Mouse (Mus musculus) embryonic facial prominence, embryonic 10.5 days (tissue): ENCODE results near the gene Cdh4. TPM values are rescaled to one million over a fixed set of nuclear protein-coding genes. Genes with fewer than 3 reads are reported as not detected.
A peak's percentile ranks its signal among the peaks of the same experiment; 100 is the strongest.

ENCODE experiments used
- DNase-seq: peaks from one replicate; pipeline ENCODE4 v3.0.0-alpha.2; 2017; ENCODE audit warnings: low spot score
- H3K27ac ChIP-seq: fragments of 300-500 bp; sonication (generic); replicated peaks from 2 replicates; pipeline ENCODE4 v1.5.1; 2016; ENCODE audit warnings: mild to moderate bottlenecking
- H3K27me3 ChIP-seq: fragments of 300-500 bp; sonication (generic); replicated peaks from 2 replicates; pipeline ENCODE4 v1.6.1; 2016; ENCODE audit warnings: low read depth, mild to moderate bottlenecking; ENCODE audit not compliant: poor library complexity, severe bottlenecking
- H3K36me3 ChIP-seq: fragments of 300-500 bp; sonication (generic); replicated peaks from 2 replicates; pipeline ENCODE4 v1.6.1; 2016; ENCODE audit warnings: mild to moderate bottlenecking, moderate library complexity
- H3K4me1 ChIP-seq: fragments of 300-500 bp; sonication (generic); 2 replicates; pipeline ENCODE4 v1.6.1; 2016
- H3K4me3 ChIP-seq: fragments of 300-500 bp; sonication (generic); 2 replicates; pipeline ENCODE4 v1.5.1; 2016; ENCODE audit warnings: mild to moderate bottlenecking, moderate library complexity
- H3K9me3 ChIP-seq: fragments of 300-500 bp; sonication (generic); 2 replicates; pipeline ENCODE4 v1.6.1; 2016; ENCODE audit warnings: mild to moderate bottlenecking
- WGBS: fragments of 180-500 bp; shearing (Covaris S2); methylation state at CpG from one replicate; pipeline ENCODE4 v1.1.7; 2016; 5-methylcytosine and 5-hydroxymethylcytosine counted together
- polyA plus RNA-seq: library from polyadenylated mRNA; unstranded; fragments of >200 nt; fragmentation: Nextera tagmentation; extraction: Ambion mirVana; gene quantifications from 2 replicates; pipeline ENCODE4 v1.2.1, GENCODE M21; 2016

Gene Cdh4
- polyA plus RNA-seq, 1 experiment from 2014 or later: 2.9 TPM

DNA sequence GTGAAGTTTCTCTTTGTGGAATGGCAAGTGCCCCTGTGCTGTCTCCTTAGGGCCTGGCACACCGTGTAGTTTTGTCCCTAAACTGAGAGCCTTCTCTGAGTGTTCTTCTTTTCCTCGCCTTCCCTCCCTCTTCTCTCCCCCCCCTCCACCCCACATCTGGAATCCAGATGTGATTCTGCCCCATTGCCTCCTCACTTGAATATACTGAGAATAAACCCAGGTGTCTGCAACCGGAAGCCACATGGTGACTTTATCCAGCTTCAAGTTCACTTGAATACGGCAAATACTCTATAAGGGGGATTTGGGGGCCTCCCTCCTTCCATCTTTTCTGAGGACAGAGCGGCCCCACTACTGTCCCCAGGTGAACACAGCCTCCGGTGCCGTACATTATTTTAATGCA, 395.8 kb downstream of the Cdh4 start:
- DNase-seq: peak; percentile 76
- Histone ChIP-seq H3K27me3 (peaks cover 13% of the 10 kb centered on the region; the same call in 1 of the 2 replicates), H3K36me3 (no peaks in the 10 kb centered on the region), H3K9me3 (no peaks in the 10 kb centered on the region), H3K4me3 (no peak overlapping the region), H3K4me1 (peaks cover 45% of the 10 kb centered on the region), H3K27ac (peak overlapping the region; percentile 26; the same call in 1 of the 2 replicates)
- 40% methylated on average over 7 of the region's 7 CpGs for WGBS

DNA sequence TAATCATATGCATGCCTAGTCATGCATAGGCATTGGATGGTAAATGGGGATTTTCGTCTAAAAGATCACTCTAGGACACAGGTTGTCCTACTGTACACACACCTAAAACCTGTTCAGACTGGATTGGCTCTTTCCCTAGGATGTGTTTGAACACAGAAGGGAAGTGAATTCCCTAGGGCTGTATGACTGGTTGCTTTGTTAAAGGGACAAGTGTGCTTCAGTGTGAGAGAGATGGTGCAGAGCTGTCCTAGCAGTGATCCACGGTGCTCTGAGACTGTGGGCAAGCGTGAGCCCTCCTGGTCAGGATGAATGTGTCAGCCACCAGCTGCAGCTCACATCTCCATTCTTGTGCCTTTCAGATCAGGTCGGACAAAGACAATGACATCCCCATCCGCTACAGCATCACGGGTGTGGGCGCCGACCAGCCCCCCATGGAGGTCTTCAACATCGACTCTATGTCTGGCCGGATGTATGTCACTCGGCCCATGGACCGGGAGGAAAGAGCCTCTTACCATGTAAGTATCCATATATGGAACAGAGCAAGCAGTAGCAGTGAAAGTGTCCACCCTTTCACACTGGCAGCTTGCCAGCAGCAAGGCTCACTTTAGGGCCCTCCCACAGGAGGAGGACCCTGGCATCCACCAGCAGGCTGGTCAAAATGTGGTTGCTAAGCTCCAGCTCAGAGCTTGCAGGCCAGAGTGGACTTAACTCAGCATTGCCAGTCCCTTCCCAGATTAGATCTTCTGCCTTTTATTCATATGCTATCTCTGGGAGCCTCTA, 400.6 kb downstream of the Cdh4 start:
- Histone ChIP-seq H3K4me3 (no peak overlapping the region), H3K27me3 (peaks cover 6% of the 10 kb centered on the region), H3K4me1 (peaks cover 30% of the 10 kb centered on the region), H3K9me3 (no peaks in the 10 kb centered on the region), H3K36me3 (no peaks in the 10 kb centered on the region), H3K27ac (no peak overlapping the region)
- DNase-seq: no peak
- WGBS: 81% methylated on average over 12 of the region's 12 CpGs

DNA sequence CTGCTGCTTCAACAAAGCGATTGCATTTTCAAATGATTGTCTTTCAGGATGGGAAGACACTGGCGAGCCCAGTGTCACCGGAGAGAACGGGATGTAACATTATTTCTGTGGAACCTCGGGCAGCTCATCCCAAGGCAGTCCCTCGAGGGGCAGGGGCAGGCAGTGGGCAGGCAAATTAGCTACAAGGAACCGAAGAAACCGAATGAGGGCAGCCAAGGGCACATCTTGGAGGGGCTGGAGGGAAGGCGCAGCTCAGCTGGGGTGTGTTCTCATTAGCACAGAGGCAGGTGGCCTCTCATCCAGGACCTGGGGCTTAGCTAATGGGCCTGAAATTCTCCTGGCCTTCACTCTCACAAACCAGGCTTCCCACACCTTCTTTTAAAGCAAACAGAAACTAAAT, 407.5 kb downstream of the Cdh4 start:
- DNase-seq: no peak
- Histone ChIP-seq H3K9me3 (no peaks in the 10 kb centered on the region), H3K27me3 (peaks cover 6% of the 10 kb centered on the region), H3K4me1 (peaks cover 56% of the 10 kb centered on the region), H3K36me3 (no peaks in the 10 kb centered on the region), H3K4me3 (no peak overlapping the region), H3K27ac (no peak overlapping the region)
- WGBS: 54% methylated on average over 9 of the region's 9 CpGs

DNA sequence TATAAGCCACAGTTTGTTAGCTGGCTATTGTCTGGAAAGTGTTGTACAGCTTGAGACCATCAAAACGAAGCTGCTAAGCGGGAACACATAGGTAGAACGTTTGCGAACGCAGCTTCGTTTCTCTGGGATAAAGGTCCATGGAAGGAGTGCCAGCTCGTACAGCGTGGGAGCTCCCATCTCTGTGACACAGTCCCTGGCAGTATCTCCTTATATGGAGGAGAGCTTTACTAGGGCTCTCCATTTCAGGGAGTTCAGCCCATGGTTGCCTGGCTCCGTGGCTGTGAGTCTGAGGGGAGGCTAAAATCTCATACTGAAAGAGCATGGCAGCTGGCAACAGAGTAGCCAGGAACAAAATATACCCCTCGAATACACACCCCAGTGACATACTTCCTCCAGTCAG, 409.9 kb downstream of the Cdh4 start:
- WGBS: 89% methylated on average over 10 of the region's 10 CpGs
- H3K4me1 ChIP-seq: peaks cover 52% of the 10 kb centered on the region
- H3K9me3 ChIP-seq: no peaks in the 10 kb centered on the region
- H3K27ac ChIP-seq: 0 out of 2 replicates have a peak overlapping the region, but pooled peaks have one; percentile 20
- DNase-seq: no peak
- no peaks in the 10 kb centered on the region for H3K36me3 ChIP-seq
- 0 out of 2 replicates have a peak, but pooled peaks cover 13% of the 10 kb centered on the region for H3K27me3 ChIP-seq
- H3K4me3 ChIP-seq: no peak overlapping the region

DNA sequence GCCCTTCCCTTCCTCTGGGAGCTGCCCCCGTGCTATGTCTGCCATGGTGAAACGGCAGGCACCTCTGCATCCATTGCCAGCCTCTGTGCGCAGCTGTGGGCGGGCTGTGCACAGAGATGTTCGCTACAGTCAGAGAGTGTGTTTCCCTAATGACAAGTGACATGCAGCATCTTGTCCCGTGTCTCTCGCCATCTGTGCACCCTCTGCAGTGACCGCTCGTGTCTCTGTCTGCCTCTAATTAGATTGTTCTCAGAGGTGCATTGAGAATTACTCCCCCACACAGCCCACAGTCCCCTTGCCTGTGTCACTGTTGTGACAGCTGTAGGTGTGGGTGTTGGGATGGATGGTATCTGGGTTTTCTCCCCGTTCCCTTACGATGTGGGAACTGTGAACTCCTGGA, 410.6 kb downstream of the Cdh4 start:
- Histone ChIP-seq H3K4me3 (no peak overlapping the region), H3K9me3 (no peaks in the 10 kb centered on the region), H3K4me1 (peaks cover 56% of the 10 kb centered on the region), H3K27me3 (0 out of 2 replicates have a peak, but pooled peaks cover 13% of the 10 kb centered on the region), H3K36me3 (no peaks in the 10 kb centered on the region), H3K27ac (no peak overlapping the region)
- no peak for DNase-seq
- WGBS: 59% methylated on average over 11 of the region's 11 CpGs

DNA sequence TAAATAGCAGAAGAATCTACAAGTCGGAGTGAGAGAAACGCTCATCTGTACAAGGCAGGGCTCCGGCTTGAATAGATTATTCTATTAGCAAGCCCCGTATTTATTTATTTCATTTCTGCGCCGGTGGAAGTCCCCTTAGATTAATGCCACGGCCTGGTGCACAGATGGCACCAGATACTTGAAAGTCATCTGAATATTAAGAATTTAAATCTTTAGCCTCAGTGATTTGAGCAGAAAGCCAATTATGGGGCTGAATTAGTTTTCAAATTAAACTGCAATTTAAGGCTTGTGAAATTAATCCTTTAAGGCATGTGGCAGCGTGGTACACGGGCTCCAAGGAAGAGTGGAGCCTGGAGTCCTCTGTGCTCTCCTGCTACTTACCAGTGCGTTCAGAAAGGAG, 411.7 kb downstream of the Cdh4 start:
- H3K36me3 ChIP-seq: no peaks in the 10 kb centered on the region
- 80% methylated on average over 10 of the region's 10 CpGs for WGBS
- peaks cover 56% of the 10 kb centered on the region for H3K4me1 ChIP-seq
- no peaks in the 10 kb centered on the region for H3K9me3 ChIP-seq
- peak overlapping the region; percentile 20; the same call in 1 of the 2 replicates for H3K27ac ChIP-seq
- no peak overlapping the region for H3K4me3 ChIP-seq
- 0 out of 2 replicates have a peak, but pooled peaks cover 13% of the 10 kb centered on the region for H3K27me3 ChIP-seq
- no peak for DNase-seq

DNA sequence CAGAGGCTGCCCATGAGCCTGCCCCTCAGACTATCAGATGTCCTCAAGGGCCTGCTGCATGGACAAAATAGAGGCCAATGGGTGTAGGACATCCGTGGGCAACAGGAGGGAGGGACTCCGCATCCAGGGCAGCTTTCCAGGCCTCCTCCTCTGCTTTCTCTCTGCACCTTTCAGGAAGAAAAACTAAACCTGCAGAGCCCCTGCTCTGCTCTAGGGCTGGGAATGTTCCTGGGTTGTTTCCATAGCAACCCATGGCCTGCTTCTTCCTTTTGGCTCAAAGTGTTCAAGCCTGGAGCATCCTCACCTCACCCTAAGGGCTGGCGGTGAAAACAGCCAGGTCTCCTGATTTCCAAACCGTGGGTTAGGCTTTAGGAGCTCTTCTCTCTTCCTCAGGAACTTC, 414.9 kb downstream of the Cdh4 start:
- no peaks in the 10 kb centered on the region for H3K36me3 ChIP-seq
- H3K27ac ChIP-seq: no peak overlapping the region
- H3K27me3 ChIP-seq: 0 out of 2 replicates have a peak, but pooled peaks cover 16% of the 10 kb centered on the region
- peaks cover 40% of the 10 kb centered on the region for H3K4me1 ChIP-seq
- no peaks in the 10 kb centered on the region for H3K9me3 ChIP-seq
- WGBS: 49% methylated on average over 4 of the region's 4 CpGs
- DNase-seq: no peak
- H3K4me3 ChIP-seq: no peak overlapping the region

DNA sequence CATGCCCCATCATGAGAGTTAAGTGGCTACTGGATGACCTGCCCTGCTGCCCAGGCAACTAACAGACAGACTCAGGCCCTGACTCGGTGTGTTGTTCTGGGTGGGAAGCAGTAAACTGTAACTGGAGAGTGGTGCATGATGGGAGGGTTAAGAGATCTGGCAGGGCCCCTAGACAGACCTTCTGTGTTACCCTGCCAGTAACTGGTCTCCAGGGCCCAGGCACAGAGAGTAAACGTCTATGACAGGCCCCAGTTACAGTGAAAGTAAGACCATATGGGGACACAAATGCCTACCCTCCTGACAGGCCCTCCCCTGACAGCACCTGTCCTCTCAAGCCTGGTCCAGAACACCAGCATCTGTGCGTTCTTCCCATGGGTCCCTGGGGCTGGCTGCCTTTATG, 420.4 kb downstream of the Cdh4 start:
- WGBS: 81% methylated on average over 3 of the region's 3 CpGs

DNA sequence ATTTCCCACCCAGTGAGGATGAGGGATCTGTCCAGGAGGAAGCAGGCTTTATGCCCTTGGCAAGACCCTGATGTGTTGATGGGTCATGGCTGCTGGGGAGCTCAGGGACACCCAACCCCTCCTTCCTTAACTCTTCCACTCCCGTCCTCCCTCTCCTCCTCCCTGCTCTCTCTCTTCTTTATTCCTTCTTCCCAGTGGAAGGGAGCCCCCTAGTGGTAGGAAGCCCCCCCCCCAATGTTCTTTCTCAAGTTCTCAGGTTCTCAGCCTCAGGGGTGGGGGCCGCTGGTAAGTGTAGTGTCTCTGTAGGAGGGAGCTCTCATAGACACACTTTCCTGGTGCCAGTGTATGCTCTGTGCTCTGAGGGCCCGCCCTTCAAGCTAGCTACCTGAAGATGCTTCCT, 421.0 kb downstream of the Cdh4 start:
- Histone ChIP-seq H3K27me3 (0 out of 2 replicates have a peak, but pooled peaks cover 4% of the 10 kb centered on the region), H3K9me3 (no peaks in the 10 kb centered on the region), H3K27ac (no peak overlapping the region), H3K4me1 (peaks cover 13% of the 10 kb centered on the region), H3K4me3 (no peak overlapping the region), H3K36me3 (no peaks in the 10 kb centered on the region)
- WGBS: 69% methylated on average over 3 of the region's 3 CpGs
- DNase-seq: peak; percentile 37

More for the DNA sequence above, 420.4 kb downstream of the Cdh4 start:
- H3K27me3 ChIP-seq: 0 out of 2 replicates have a peak, but pooled peaks cover 4% of the 10 kb centered on the region
- DNase-seq: no peak
- H3K4me1 ChIP-seq: peaks cover 13% of the 10 kb centered on the region
- H3K27ac ChIP-seq: no peak overlapping the region
- H3K4me3 ChIP-seq: no peak overlapping the region
- no peaks in the 10 kb centered on the region for H3K36me3 ChIP-seq
- H3K9me3 ChIP-seq: no peaks in the 10 kb centered on the region

DNA sequence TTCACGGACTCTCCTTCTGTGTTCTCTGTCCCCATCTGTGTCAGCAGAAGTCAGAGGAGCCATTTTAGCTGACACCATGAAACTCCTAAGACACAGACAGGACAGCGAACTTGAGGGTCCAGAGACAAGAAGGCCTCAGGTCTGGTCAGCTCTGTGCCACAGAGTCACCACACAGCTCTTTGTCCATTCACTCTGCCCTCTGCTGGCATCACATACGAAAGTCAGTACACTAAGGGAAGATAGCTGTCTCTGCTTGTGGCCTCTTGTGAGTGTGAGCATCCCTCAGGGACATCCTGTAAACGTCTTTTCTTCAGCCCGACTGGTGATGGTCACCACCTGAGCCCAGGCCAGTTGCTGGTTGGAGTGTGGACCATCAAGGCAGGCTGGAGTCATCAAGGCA, 422.9 kb downstream of the Cdh4 start:
- DNase-seq: no peak
- Histone ChIP-seq H3K9me3 (no peaks in the 10 kb centered on the region), H3K4me3 (no peak overlapping the region), H3K4me1 (peaks cover 17% of the 10 kb centered on the region), H3K36me3 (no peaks in the 10 kb centered on the region), H3K27ac (no peak overlapping the region), H3K27me3 (0 out of 2 replicates have a peak, but pooled peaks cover 13% of the 10 kb centered on the region)
- 72% methylated on average over 5 of the region's 5 CpGs for WGBS

DNA sequence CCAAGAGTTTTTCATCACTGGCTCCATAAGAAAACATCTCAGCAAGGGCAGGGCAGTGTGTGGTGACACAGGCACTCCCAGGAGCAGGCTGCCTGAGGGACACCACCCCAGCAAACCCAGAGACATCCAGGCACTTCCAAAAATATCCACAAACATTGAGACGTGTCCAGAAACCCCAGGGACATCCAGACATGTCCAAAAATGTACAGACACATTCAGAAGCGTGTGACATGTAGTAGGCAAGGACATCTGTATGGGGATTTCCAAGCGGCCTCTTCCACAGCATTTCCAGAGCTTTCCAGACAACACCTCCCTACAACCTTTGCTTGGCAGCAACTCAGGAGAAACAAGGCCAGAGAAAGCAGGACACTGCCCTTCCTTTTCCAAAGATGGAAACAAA, 425.4 kb downstream of the Cdh4 start:
- Histone ChIP-seq H3K27ac (no peak overlapping the region), H3K27me3 (0 out of 2 replicates have a peak, but pooled peaks cover 12% of the 10 kb centered on the region)
- DNase-seq: no peak

DNA sequence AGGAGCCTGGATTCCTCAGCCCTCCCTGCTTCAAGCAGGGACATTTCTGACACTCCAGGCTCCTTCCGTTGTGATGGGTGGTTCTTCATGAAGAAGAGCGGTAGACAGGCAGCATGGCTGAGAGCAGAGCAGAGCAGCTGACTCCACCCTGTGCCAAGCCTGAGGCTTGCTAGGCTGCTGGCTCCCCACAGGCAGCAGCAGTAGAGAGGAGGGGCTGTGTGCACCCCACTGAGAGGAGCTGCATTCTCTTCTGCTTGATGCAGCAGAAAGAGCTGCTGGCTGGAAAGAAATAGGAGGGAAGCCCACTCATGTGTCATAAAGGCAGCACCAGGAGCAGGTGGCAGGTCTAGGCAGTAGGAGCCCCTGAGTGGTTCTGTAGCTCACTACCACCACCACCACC, 427.6 kb downstream of the Cdh4 start:
- no peak for DNase-seq

More for the DNA sequence above, 425.4 kb downstream of the Cdh4 start:
- 75% methylated on average over 3 of the region's 3 CpGs for WGBS
- Histone ChIP-seq H3K4me1 (peaks cover 17% of the 10 kb centered on the region), H3K36me3 (no peaks in the 10 kb centered on the region), H3K9me3 (no peaks in the 10 kb centered on the region), H3K4me3 (no peak overlapping the region)

DNA sequence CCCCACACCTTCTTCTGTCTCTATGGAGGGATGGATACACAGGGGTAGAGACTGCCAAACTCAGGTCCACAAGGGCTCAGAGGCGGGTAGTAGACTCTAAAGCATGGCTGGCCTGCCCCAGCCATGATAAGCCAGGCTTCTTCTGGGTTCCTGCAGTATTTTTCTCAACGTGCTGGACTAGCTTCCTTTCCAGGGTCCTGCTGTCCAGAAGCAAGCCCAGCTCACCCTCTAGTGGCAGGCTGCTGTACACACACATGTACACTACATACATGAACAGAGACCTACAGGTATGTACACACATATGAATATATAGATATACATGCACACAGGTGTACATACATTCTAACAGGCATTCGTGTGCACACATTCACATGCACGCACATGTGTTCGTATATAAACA, 430.5 kb downstream of the Cdh4 start:
- DNase-seq: peak; percentile 35
- 72% methylated on average over 5 of the region's 5 CpGs for WGBS
- Histone ChIP-seq H3K4me1 (peaks cover 9% of the 10 kb centered on the region; the same call in 1 of the 2 replicates), H3K4me3 (no peak overlapping the region), H3K9me3 (no peaks in the 10 kb centered on the region), H3K27ac (no peak overlapping the region), H3K36me3 (no peaks in the 10 kb centered on the region), H3K27me3 (0 out of 2 replicates have a peak, but pooled peaks cover 12% of the 10 kb centered on the region)

More for the DNA sequence above, 427.6 kb downstream of the Cdh4 start:
- H3K27ac ChIP-seq: no peak overlapping the region
- H3K4me3 ChIP-seq: no peak overlapping the region
- H3K4me1 ChIP-seq: peaks cover 6% of the 10 kb centered on the region; the same call in 1 of the 2 replicates
- no peaks in the 10 kb centered on the region for H3K36me3 ChIP-seq
- 12% methylated on average over 2 of the region's 2 CpGs for WGBS
- no peaks in the 10 kb centered on the region for H3K9me3 ChIP-seq
- H3K27me3 ChIP-seq: 0 out of 2 replicates have a peak, but pooled peaks cover 12% of the 10 kb centered on the region
